Mouse (Mus musculus) common myeloid progenitor, adult 5-6 weeks (primary cell): Measurements from ENCODE around the gene Xpc. TPM values are rescaled to one million over a fixed set of nuclear protein-coding genes. Genes with fewer than 3 reads are reported as not detected.
"Not testable (repeated sequence)": the region's sequence is repeated elsewhere in the genome, so short reads cannot be mapped to it uniquely, and the experiment has no call there.

Experiments
- ATAC-seq: replicated peaks from 2 replicates; pipeline ENCODE4 v1.8.0; 2016; ENCODE audit warnings: low read depth, mild to moderate bottlenecking, moderate TSS enrichment, inconsistent platforms; ENCODE audit not compliant: poor library complexity, severe bottlenecking
- total RNA-seq: library from RNA; stranded (forward); fragments of 200-1000, 187-1606 nt; gene quantifications from 2 replicates; pipeline ENCODE4 v1.2.3, GENCODE M21; 2017

Xpc gene
- total RNA-seq, 1 experiment from 2014 or later = 83.1 TPM

DNA sequence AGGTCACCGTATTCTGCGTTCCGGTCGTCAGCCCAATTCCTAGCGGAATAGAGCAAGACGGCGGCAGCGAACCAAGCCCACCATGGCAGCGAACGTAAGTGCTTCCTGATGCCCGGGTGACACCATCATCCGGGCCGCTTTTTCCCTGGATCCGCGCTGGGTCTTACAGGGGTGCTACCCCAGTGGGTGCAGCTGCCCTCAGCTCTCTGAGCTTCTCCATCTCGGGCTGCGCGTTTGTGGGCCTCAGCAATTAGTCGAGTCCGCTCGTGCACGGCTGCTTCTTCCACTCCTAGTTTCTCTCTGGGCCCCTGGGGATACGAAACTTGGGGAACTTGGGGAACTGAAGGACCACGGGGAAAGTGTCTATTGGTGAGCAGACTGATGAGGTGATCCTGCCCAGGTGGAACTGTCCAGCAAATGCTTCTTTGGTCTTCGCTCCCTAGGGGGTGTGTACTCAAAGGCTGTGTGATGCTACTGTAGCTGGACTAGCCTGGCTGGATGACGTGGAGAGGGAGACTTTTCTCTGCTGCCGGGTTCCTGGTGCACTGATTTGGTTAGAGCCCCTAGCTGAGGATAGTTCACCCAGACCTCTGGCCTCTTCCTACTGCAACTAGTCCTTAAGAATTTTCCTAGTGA, 41.8 kb downstream of the Xpc start:
- ATAC-seq = peak; percentile 41

DNA sequence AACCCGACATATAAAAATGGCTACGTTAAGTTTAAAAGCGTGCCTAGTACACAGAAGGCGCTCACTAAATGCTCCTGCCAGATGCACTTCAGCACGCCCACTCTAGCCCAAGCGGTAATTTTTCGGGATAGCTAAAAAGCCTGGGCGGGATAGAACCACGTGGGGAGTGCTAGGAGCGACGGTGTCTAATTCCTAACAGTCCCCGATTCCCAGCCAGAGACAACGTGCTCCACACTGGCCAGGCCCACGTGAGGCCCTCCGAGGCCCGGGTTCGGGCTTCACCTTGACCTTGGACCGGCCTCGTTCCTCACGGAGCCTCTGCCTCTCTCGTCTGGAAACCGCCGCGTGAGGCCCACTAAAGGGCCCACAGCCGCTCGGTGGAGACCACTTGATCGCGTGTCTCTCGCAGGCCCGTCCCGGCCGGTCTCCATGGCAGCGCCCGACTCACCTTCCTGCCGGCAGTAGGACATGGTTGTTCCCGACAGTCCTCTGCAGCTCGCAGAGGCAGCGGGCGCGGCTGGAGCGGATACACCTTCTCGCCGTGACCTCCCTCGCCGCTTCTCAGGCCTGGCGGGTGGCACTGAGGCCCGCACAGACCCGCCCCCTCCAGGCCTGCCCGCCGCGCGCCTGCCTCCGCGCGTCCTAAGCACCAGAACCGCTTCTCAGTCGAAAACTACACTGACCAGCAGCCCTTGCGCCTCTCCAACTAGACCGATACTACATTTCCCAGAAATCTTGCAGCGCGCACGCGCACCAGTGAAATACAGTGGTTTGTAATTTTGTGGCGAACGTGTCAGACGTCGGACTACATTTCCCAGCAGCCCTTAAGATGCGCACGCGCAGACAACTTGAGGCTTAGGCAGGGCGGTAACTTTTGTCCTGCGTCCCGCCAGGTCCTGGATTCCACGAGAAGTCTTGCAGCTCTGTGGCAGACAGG, 42.6 kb downstream of the Xpc start, which contains the start of the genes Chchd4 and Tmem43:
Chchd4 (minus strand) TSS at position 679 of the 937 bp plus-strand sequence.
Tmem43 (plus strand) TSS at position 836 of the 937 bp plus-strand sequence.
- ATAC-seq = peak; percentile 83

DNA sequence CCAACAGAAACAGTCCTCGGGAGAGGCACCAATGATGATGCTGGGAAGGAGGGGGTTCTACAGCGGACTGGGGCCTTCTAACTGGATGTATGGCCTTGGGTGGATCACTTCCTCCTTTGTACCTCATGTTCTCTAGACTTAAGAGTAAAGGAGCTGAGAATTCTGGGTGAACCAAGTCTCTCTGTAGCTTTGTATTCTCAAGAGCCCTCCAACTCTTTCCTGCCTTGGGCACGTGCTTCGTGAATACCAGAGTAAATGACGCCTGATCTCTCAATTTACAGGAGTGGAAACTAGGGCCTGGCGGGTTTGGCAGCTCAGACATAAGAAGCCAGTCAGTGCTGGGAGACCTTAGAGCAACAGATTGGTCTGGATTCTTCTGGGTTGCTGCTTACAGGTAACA, 43.4 kb downstream of the Xpc start:
- peak; percentile 17; the same call in 1 of the 2 replicates for ATAC-seq

DNA sequence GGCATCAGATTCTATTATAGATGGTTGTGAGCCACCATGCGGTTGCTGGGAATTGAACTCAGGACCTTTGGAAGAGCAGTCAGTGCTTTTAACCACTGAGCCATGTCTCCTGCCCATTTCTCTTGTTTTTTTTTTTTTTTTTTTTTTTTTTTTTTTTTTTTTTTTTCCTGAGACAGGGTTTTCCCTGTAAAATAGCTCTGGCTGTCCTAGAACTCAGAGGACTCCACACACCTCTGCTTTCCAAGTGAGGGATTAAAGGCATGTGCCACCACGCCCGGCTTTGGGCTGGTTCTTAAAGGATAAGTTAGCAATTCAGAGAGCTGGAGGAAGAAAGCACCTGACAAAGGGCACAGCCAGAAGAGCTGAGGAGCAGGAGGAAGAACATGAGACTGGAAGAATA, 44.3 kb downstream of the Xpc start:
- ATAC-seq = not testable (repeated sequence)

DNA sequence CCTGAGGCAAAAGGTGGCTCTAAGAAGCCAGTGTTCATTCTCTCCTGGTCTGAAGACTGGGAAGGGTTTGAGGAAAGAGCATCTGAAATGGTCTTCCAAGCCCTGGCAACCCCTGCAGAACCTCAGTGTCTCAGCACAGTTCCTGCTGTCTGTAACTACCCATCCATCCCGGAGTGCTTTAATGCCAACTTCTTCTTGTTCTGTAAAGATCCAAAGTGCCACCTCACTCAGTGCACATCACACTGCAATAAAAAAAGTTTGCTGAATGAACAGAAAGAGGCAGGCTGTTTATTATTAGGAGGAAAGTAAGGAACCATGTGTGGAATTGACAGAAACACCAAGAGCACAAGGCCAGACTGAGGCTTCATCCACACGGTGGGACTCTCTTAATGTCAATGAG, 45.0 kb downstream of the Xpc start:
- no peak for ATAC-seq

DNA sequence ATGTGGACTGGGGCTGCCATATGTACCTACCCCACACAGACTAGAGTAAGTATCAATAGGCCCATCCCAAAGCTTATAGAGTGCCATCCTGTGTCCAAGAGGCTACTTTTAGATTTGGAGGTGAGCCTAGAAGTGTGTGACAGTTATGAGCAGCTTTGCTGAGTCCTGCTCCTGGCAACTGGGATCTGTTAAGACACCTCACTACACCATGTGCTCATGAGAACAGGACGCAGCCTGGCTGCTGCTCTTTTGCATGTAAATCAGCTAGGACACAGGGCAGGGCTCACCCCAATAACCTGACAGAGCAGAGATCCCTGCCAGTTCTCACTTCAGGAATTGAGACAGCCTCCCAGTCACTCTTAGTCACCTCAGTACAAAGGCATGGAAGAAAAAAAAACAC, 48.6 kb downstream of the Xpc start:
- ATAC-seq = no peak

DNA sequence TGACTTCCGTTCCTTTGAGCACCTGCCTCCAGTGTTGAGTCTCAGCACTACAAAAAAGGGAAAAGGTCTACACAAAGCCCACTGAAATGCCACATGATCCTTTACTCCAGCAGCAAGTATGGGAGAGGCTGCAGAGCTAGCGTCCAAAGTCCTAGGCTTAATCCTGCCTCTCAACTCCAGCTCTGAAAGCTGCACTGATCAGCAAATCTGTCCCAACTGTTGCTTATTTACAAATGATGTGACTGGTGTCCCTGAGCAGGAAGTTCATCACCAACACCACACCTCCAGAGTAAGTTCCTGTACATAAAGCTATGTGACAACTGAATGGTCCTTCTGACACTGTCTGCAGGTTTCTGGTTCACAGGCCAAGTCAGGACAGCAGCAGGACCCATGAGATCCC, 49.9 kb downstream of the Xpc start:
- ATAC-seq = no peak

DNA sequence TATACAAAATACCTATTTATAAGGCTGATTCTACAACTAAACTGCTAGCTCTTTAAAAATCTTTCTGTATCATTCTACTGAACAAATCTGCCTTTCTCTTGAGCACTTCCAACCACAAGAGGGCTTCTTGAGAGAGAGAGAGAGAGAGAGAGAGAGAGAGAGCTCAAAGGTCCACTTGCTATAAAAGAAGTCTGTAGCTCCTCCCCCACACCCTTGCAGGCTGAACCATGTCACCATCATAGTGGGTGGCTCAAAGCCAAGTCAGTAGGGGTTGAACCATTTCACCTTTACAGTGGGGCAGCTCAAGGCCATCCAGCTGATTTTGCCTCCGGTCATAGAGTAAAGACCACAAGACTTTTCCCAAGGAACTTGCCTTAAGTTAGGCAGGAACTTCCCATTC, 56.2 kb downstream of the Xpc start:
- ATAC-seq = peak; percentile 73

DNA sequence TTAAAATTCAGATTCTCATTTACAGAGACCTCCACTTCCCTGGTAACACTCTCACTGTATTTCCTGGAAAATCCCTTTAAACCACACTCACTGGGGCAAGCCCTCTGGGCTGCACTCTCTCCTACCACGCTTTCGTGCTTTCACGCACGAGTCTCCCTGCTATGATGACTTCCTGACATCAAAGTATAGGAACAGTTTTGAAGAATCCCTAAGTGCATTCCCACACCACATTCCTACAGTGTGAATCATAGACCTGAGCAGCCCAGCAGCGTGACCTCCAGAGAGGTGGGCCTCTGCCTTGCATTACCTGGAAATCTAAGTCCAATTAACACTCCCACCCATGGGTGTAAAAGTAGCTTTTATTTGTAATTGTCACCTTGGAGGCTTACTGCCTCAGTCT, 61.1 kb downstream of the Xpc start:
- no peak for ATAC-seq

DNA sequence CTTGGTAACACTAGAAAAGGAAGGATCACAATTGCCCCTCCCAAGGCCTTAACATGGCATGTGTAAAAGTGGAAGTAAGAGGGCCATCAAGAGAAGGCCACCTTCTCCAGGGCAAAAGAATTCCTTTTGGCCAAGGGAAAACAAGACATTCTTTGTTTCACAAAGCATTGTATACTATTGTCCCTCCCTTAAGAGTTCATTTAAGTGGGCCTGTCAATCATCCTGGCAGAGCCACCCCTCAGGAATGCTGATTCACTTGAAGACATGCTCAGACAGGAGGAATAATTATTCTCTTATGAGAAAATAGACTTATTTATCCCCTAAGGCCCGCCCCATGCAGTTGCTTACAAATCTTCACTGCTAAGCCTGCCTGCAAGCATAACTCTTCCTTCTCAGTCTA, 63.6 kb downstream of the Xpc start:
- ATAC-seq = no peak

DNA sequence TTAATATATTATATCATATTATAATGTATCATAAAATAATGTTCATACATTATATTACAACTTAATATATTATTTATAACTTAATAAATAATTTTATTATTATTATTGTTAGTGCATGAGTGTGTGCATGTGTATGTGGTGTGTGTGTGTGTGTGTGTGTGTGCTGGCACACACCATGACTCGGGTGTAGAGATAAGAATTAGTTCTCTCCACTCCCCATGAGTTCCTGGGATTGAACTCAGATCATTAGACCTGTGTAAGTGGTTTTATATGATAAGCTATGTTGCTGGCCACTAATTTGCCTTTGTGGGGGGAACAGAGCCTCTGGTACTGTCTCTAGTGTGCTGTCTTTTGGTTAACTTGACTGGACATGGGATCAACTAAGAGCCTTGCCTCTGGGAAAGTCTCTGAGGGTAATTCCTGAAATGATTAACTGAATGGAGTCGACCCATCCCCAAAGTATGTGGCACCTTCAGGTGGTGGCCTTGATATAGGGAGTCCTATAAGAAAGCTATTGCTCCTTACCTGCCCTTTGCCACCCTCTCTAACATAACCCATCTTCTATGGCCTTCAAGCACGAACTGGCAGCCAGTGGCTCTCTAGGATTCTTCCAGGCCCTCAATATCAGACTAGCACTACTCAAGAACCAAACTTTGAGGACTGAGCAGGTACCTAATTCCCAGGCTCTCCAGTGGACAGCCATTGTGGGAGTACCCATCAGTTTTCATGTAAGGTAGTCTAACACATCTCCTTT, 66.0 kb downstream of the Xpc start:
- no peak for ATAC-seq

DNA sequence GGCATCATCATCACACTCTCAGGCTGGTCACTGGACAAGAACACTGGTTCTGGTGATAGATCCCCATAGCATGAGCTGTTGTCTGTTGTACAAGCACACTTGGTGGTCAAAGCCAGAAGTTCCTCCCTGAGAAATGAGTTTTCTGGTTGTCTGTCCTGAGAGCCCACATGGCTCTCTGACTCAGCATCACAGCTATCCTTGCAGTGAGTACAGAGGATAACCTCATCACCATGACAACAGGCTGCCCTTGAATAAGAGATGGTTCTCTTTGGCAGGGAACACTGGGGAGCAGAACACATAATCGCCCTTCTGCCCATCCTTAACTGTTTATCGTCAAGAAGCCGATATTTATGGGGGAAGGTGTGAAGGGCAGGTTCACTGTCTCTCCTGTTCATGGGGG, 70.4 kb downstream of the Xpc start:
- no peak for ATAC-seq

DNA sequence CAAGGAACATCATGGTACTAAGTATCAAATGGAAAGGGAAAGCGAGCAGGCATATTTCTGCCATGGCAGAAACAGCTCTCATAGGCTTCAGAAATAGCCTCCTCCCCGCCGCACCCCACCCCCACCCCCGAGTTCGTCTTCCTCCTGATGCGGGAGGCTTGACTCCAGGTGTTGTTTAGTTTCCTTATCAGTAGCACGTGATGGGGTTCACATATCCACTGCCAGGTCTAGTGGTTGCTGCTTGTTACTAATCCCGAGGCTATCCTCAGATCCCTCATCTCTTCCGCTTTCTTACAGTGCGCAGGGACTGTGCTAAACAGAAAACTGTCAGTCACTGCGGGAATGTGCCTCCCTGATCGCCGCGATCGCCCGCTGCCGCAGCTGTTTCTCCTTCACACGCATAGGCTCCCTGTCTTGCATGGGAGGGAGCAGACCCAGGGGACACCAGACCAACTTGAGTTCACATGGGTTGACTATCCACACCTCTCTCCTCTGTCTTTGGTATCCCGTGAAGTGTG, 74.5 kb downstream of the Xpc start:
- ATAC-seq = peak; percentile 45

DNA sequence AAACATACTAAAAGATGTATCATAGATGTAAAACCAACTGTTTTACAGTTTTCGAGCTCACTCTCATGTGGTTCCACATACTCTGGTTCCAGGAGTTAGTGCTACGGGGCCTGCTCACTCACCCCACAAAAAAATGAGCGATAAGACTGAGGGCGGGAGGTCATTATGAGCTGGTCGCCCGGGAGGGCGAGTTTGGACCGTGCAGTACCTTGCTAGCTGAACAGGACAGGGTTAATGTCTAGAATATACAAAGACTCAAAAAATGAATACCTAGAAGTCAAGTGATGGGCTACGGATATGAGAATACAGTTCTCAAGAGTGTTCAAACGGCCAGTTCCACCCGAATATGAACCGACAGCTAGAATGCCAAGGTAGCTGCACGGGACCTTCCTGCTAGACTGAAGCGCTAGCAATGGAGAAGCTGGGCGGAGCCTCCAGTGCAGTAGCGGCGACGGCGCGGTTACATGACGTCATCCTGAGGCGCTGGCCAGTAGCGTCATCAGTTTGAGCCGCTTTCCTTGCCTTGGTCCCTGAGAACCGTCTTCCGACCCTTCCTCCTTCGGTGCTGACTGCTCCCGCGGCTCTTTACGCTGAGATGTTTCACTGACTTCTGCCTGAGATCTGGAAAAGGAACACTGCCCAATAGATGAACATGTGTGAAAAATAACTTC, 75.1 kb downstream of the Xpc start:
- ATAC-seq = peak; percentile 97

Other genes starting within 250 kb of the Xpc start
- not detected in 2 replicates for gene Wnt7a, start 104.5 kb downstream of the Xpc start, total RNA-seq
- gene Chchd4, start 42.3 kb downstream of the Xpc start, total RNA-seq = 15.3 and 20.3 TPM in 2 replicates
- 46.2 and 51.9 TPM in 2 replicates for gene Tmem43, start 42.2 kb downstream of the Xpc start, total RNA-seq
- gene Lsm3, start within 50 bp of the Xpc start, total RNA-seq = 371 and 506 TPM in 2 replicates
- 30.3 and 37.1 TPM in 2 replicates for gene Slc6a6, start 168.2 kb upstream of the Xpc start, total RNA-seq